Mouse (Mus musculus): ENCODE data around the gene Pax5. TPM values are rescaled to one million over a fixed set of nuclear protein-coding genes. Genes with fewer than 3 reads are reported as not detected.

Gene Pax5
- polyA plus RNA-seq, 1 experiment from 2014 or later: not detected

DNA sequence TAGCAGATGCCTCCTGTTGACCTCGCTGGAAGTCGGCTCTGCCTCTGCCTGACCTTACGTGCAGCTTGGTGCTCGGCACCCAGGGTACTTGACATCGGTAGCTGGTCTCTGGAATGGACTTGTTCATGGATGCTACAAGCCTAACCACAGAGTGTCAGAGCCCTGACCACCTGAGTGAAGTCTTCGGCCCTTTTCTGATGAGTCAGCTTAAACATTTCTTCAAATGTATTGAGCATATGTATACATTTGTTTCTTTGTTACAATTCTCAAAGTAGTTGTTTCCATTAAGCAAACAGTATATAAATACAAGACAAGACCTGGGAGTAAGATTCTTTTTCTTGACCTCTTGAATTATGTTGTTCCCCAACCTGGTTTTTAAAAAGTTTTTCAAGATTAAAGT lies 24.7 kb downstream of the Pax5 start:
- H3K36me3 ChIP-seq (ENCODE audit: insufficient read depth, low read length): no peaks in the 10 kb centered on the region
- H3K4me2 ChIP-seq (replicated peaks; ENCODE audit: low read depth, low read length): no peak overlapping the region
- H3K9me3 ChIP-seq (ENCODE audit: low read length): no peaks in the 10 kb centered on the region; the same call in 1 of the 2 replicates
- ATAC-seq (ENCODE audit: low FRiP score, low TSS enrichment): no peak
- no peaks in the 10 kb centered on the region for H3K4me1 ChIP-seq (ENCODE audit: insufficient read depth, low read length)
- H3K27ac ChIP-seq (ENCODE audit: low read length): no peak overlapping the region
- H3K27me3 ChIP-seq (ENCODE audit: insufficient read depth, low read length): peaks cover 4% of the 10 kb centered on the region; the same call in 1 of the 2 replicates
- no peak overlapping the region for H3K9ac ChIP-seq (replicated peaks; ENCODE audit: low read length)
- WGBS: 67% methylated on average over 6 of the region's 6 CpGs
- no peak overlapping the region for H3K4me3 ChIP-seq (ENCODE audit: low read length)

DNA sequence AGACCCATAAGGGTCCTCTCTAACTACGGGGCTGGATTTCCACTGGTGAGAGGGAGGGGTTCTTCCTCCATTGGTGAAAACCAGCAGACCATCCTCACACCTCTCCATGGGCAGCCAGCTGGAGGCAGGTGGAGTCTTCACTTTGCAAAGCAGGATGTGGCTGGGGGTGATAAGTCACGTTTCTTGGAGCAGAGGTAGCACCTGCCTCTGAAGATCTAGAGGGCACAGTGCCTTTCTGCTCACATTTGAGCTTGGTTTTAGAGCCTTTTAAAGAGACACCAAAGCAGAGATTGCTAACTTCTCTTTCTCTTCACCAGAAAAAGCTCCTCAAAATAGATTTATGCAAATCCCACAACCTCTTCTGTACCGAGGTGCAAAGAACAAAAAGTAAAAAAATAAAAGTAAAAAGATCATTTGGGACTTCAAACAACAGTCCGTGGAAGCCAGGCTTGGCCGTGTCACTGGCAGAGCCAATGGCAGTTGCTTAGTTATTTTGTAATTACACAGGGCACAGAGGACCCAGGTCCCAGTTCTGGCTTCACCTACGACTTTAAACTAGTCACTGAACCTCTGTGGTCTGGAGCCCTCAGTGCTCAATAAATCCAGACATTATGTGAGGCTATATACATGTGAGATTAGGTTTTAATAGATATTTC lies 29.9 kb downstream of the Pax5 start:
- Histone ChIP-seq H3K27me3 (ENCODE audit: insufficient read depth, low read length) (peaks cover 4% of the 10 kb centered on the region; the same call in 1 of the 2 replicates), H3K9ac (replicated peaks; ENCODE audit: low read length) (no peak overlapping the region), H3K4me1 (ENCODE audit: insufficient read depth, low read length) (no peaks in the 10 kb centered on the region), H3K4me3 (ENCODE audit: low read length) (no peak overlapping the region), H3K36me3 (ENCODE audit: insufficient read depth, low read length) (no peaks in the 10 kb centered on the region), H3K9me3 (ENCODE audit: low read length) (no peaks in the 10 kb centered on the region; the same call in 1 of the 2 replicates), H3K4me2 (replicated peaks; ENCODE audit: low read depth, low read length) (no peak overlapping the region), H3K27ac (ENCODE audit: low read length) (no peak overlapping the region)
- 61% methylated on average over 6 of the region's 6 CpGs for WGBS
- no peak for ATAC-seq (ENCODE audit: low FRiP score, low TSS enrichment)

DNA sequence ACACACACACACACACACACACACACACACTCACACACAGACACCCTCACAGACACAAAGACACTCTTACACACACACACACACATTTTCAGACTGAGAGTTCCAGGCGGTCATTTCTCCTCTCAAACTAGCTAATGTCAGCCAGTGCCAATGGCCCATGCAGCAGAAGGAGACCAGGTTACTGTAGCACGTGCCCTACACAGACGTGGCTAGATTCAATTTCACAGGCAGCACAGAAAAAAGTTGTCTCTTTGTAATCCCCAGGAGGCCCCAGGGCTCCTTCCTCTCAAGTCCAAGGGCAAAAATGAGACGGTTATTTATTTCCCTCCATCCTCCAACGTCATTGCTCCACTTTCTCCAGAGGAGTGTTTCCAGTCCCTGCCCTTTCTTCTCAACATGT lies 31.6 kb downstream of the Pax5 start:
- H3K9ac ChIP-seq (replicated peaks; ENCODE audit: low read length): no peak overlapping the region
- H3K4me2 ChIP-seq (replicated peaks; ENCODE audit: low read depth, low read length): no peak overlapping the region
- no peak overlapping the region for H3K27ac ChIP-seq (ENCODE audit: low read length)
- peaks cover 4% of the 10 kb centered on the region; the same call in 1 of the 2 replicates for H3K27me3 ChIP-seq (ENCODE audit: insufficient read depth, low read length)
- no peaks in the 10 kb centered on the region for H3K36me3 ChIP-seq (ENCODE audit: insufficient read depth, low read length)
- H3K4me3 ChIP-seq (ENCODE audit: low read length): no peak overlapping the region
- 20% methylated on average over 5 of the region's 5 CpGs for WGBS
- no peak for ATAC-seq (ENCODE audit: low FRiP score, low TSS enrichment)
- no peaks in the 10 kb centered on the region for H3K4me1 ChIP-seq (ENCODE audit: insufficient read depth, low read length)
- H3K9me3 ChIP-seq (ENCODE audit: low read length): no peaks in the 10 kb centered on the region; the same call in 1 of the 2 replicates

DNA sequence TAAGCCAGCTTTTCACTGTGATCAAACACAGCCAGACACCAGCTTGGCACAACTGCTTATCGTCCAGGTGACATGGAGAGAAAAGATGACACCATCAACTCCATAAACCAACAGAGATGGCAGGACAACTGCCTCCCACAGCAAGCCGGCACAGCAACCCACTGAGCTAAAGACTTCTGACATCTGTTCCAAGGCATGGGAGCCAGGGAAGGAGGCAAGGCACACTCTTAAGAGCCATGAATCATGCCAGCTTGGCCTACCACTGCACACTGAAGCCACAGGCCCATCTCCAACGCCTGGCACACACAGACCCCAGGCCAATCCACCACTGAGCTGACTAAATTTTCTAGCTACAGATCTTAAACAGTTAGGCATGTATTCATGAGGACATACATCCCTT lies 32.3 kb downstream of the Pax5 start:
- Histone ChIP-seq H3K27me3 (ENCODE audit: insufficient read depth, low read length) (no peaks in the 10 kb centered on the region), H3K9ac (replicated peaks; ENCODE audit: low read length) (no peak overlapping the region), H3K27ac (ENCODE audit: low read length) (no peak overlapping the region), H3K36me3 (ENCODE audit: insufficient read depth, low read length) (no peaks in the 10 kb centered on the region), H3K4me1 (ENCODE audit: insufficient read depth, low read length) (no peaks in the 10 kb centered on the region), H3K4me3 (ENCODE audit: low read length) (no peak overlapping the region), H3K9me3 (ENCODE audit: low read length) (no peaks in the 10 kb centered on the region; the same call in 1 of the 2 replicates), H3K4me2 (replicated peaks; ENCODE audit: low read depth, low read length) (no peak overlapping the region)
- ATAC-seq (ENCODE audit: low FRiP score, low TSS enrichment): no peak
- 49% methylated on average over 3 of the region's 3 CpGs for WGBS

DNA sequence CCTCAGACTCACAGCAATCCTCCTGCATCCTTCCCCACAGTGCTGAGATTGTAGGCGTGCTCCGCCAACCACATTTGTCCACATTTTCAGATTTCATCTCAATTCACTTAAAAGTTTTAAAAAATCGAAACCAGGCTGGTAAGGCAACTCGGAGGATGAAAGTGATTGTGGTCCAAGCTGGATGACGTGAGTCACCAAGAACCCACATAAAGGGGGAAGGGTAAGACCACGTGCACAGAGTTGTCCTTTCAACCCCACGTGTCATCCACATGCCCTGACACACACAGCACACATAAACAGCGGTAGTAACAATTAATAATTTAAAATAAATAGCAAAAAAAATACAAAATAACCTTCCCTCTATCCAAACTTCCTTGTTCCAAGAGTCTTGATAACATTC lies 35.3 kb downstream of the Pax5 start:
- 83% methylated on average over 8 of the region's 8 CpGs for WGBS
- no peak overlapping the region for H3K27ac ChIP-seq (ENCODE audit: low read length)
- H3K4me1 ChIP-seq (ENCODE audit: insufficient read depth, low read length): no peaks in the 10 kb centered on the region
- no peaks in the 10 kb centered on the region for H3K9me3 ChIP-seq (ENCODE audit: low read length)
- H3K4me2 ChIP-seq (replicated peaks; ENCODE audit: low read depth, low read length): no peak overlapping the region
- no peak overlapping the region for H3K9ac ChIP-seq (replicated peaks; ENCODE audit: low read length)
- no peaks in the 10 kb centered on the region for H3K27me3 ChIP-seq (ENCODE audit: insufficient read depth, low read length)
- H3K36me3 ChIP-seq (ENCODE audit: insufficient read depth, low read length): no peaks in the 10 kb centered on the region
- ATAC-seq (ENCODE audit: low FRiP score, low TSS enrichment): no peak
- no peak overlapping the region for H3K4me3 ChIP-seq (ENCODE audit: low read length)

DNA sequence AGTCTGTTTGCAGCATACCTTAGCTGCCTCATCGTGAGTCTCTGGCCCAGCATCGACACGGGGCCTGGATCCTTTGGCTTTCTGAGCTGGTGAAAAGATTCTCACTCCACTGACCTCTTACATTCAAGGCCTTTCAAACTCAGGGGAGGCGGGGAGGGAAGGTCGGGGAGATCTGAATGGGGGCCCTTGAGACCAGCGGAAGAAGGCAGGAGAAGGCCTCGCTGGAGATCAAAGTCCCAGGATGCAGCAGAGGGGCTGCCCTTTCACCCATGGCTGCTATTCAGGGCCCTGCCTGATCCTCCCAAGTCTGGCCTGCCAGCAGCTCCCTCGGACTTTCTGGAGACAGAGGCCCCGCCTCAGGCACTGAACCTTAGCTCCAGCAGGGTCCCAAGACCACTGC lies 36.6 kb downstream of the Pax5 start:
- ATAC-seq (ENCODE audit: low FRiP score, low TSS enrichment): no peak
- WGBS: 21% methylated on average over 9 of the region's 9 CpGs
- H3K27me3 ChIP-seq (ENCODE audit: insufficient read depth, low read length): no peaks in the 10 kb centered on the region
- no peak overlapping the region for H3K27ac ChIP-seq (ENCODE audit: low read length)
- H3K4me1 ChIP-seq (ENCODE audit: insufficient read depth, low read length): no peaks in the 10 kb centered on the region
- H3K4me2 ChIP-seq (replicated peaks; ENCODE audit: low read depth, low read length): no peak overlapping the region
- peaks cover 5% of the 10 kb centered on the region; the same call in 1 of the 2 replicates for H3K9me3 ChIP-seq (ENCODE audit: low read length)
- H3K9ac ChIP-seq (replicated peaks; ENCODE audit: low read length): no peak overlapping the region
- no peak overlapping the region for H3K4me3 ChIP-seq (ENCODE audit: low read length)
- no peaks in the 10 kb centered on the region for H3K36me3 ChIP-seq (ENCODE audit: insufficient read depth, low read length)

DNA sequence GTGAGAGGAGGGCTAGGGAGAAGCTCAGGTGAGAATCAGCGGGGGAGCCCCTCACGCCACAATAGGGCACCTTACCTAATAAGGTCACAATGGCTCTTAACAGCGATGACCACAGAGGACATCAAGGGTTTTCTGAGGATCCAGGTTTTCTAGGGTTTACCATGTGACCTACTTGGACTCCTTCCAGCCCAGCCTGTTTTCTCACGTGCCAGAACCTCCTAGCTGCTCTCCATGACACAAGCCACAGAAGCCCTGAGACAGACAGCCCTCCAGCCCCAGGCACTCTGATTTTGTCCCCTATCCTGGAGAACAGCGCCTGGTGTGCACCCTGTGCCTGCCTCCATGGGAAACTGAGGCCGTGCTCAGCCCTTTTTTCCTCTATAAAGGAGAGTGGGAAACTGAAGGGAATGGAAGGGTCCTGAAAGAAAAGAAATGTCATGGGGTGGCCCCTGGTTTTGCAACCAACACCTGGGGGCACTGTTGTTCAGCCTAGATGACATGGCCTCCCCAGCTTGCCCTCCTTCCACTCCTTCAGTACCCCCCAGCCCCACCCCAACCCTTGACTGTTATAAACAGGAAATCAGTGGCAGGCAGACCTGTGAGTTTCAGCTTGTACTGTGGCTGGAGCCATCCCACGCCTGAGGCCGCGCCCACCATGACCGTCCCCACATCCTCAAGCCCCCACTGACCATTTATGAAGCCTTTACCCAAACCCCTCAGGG lies 37.9 kb downstream of the Pax5 start:
- no peak for ATAC-seq (ENCODE audit: low FRiP score, low TSS enrichment)
- H3K4me2 ChIP-seq (replicated peaks; ENCODE audit: low read depth, low read length): no peak overlapping the region
- no peak overlapping the region for H3K4me3 ChIP-seq (ENCODE audit: low read length)
- H3K27ac ChIP-seq (ENCODE audit: low read length): no peak overlapping the region
- H3K4me1 ChIP-seq (ENCODE audit: insufficient read depth, low read length): no peaks in the 10 kb centered on the region
- WGBS: 60% methylated on average over 10 of the region's 10 CpGs
- peaks cover 5% of the 10 kb centered on the region; the same call in 1 of the 2 replicates for H3K9me3 ChIP-seq (ENCODE audit: low read length)
- no peaks in the 10 kb centered on the region for H3K27me3 ChIP-seq (ENCODE audit: insufficient read depth, low read length)
- H3K36me3 ChIP-seq (ENCODE audit: insufficient read depth, low read length): no peaks in the 10 kb centered on the region
- H3K9ac ChIP-seq (replicated peaks; ENCODE audit: low read length): no peak overlapping the region

DNA sequence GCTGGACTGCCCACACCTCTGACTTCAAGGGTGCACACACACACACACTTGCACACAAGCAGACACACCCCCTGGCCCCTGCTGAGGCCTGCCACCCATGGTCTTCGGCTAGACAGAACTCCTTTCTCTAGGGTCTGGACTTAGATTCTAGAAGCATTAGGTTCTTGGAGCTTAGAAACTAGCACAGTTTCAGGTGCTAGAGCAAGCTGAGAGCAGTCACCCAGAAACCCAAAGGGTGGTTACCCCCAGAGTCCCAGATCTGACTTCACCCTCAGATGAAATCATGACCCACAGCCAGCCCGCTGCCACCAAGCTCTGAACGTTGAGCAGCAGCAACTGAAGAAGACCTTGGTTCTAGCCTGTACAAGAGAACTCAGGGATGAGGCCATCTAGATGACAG lies 38.8 kb downstream of the Pax5 start:
- Histone ChIP-seq H3K36me3 (ENCODE audit: insufficient read depth, low read length) (no peaks in the 10 kb centered on the region), H3K4me2 (replicated peaks; ENCODE audit: low read depth, low read length) (no peak overlapping the region), H3K4me3 (ENCODE audit: low read length) (no peak overlapping the region), H3K4me1 (ENCODE audit: insufficient read depth, low read length) (no peaks in the 10 kb centered on the region), H3K27me3 (ENCODE audit: insufficient read depth, low read length) (peaks cover 6% of the 10 kb centered on the region), H3K9me3 (ENCODE audit: low read length) (peaks cover 5% of the 10 kb centered on the region; the same call in 1 of the 2 replicates), H3K27ac (ENCODE audit: low read length) (no peak overlapping the region), H3K9ac (replicated peaks; ENCODE audit: low read length) (no peak overlapping the region)
- 83% methylated on average over 3 of the region's 3 CpGs for WGBS
- no peak for ATAC-seq (ENCODE audit: low FRiP score, low TSS enrichment)

DNA sequence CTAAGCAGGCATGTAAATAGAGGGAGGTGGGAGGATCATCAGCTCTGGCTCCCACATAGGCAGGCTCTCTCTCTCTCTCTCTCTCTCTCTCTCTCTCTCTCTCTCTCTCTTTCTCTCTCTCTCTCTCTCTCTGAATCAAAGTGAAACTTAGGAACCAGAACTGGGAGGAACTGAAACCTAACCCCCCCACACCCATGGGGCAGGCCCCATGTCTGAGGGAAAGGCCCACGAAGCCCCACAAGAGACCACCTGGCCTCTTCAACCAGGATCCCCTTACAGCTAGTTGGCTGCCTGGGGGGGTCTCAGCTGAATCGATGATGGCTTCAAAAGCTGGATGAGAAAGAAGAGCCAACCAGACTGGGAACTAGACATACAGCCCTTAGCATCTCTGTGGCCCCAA lies 39.3 kb downstream of the Pax5 start:
- peaks cover 5% of the 10 kb centered on the region; the same call in 1 of the 2 replicates for H3K9me3 ChIP-seq (ENCODE audit: low read length)
- H3K9ac ChIP-seq (replicated peaks; ENCODE audit: low read length): no peak overlapping the region
- no peak overlapping the region for H3K27ac ChIP-seq (ENCODE audit: low read length)
- ATAC-seq (ENCODE audit: low FRiP score, low TSS enrichment): no peak
- H3K4me1 ChIP-seq (ENCODE audit: insufficient read depth, low read length): no peaks in the 10 kb centered on the region
- H3K4me2 ChIP-seq (replicated peaks; ENCODE audit: low read depth, low read length): no peak overlapping the region
- H3K27me3 ChIP-seq (ENCODE audit: insufficient read depth, low read length): peaks cover 10% of the 10 kb centered on the region
- WGBS: 52% methylated on average over 2 of the region's 2 CpGs
- H3K4me3 ChIP-seq (ENCODE audit: low read length): no peak overlapping the region
- H3K36me3 ChIP-seq (ENCODE audit: insufficient read depth, low read length): no peaks in the 10 kb centered on the region

DNA sequence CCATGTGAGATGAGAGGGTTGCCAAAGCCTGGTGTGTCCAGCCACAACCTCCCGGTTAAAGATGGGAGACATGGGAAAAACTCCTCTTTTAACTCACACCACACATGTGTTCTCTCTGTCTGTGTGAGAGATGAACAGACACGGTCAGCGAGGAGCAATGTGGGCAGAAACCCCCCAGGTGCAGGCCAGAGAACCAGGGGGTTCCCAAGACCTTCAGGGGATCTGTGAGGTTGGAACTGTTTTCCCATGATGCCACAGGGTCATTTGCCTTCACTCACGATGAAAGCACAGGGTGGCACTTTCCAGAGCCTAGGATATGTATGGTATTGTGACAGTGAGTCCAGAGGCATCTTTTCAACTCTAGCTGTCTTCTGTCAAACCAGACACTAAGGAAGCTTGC lies 39.9 kb downstream of the Pax5 start:
- no peaks in the 10 kb centered on the region for H3K36me3 ChIP-seq (ENCODE audit: insufficient read depth, low read length)
- H3K4me3 ChIP-seq (ENCODE audit: low read length): no peak overlapping the region
- H3K4me2 ChIP-seq (replicated peaks; ENCODE audit: low read depth, low read length): no peak overlapping the region
- peaks cover 5% of the 10 kb centered on the region; the same call in 1 of the 2 replicates for H3K9me3 ChIP-seq (ENCODE audit: low read length)
- no peak for ATAC-seq (ENCODE audit: low FRiP score, low TSS enrichment)
- H3K27me3 ChIP-seq (ENCODE audit: insufficient read depth, low read length): peaks cover 16% of the 10 kb centered on the region
- no peak overlapping the region for H3K9ac ChIP-seq (replicated peaks; ENCODE audit: low read length)
- no peaks in the 10 kb centered on the region for H3K4me1 ChIP-seq (ENCODE audit: insufficient read depth, low read length)
- H3K27ac ChIP-seq (ENCODE audit: low read length): no peak overlapping the region
- WGBS: 80% methylated on average over 4 of the region's 4 CpGs
